Mouse (Mus musculus): ENCODE measurements around the gene Tspan10. TPM values are rescaled to one million over a fixed set of nuclear protein-coding genes. Genes with fewer than 3 reads are reported as not detected.
A peak's percentile ranks its signal among the peaks of the same experiment; 100 is the strongest.

Gene Tspan10
- polyA plus RNA-seq, 1 experiment = 0.32 TPM

- no peak overlapping the region for H3K27ac ChIP-seq (ENCODE audit: insufficient read depth, low read depth, low read length)
- no peak for TF ChIP-seq CTCF (IDR thresholded peaks at IDR 0.05; ENCODE audit: low read depth, low read length)
- no peak for TF ChIP-seq POLR2A (IDR thresholded peaks at IDR 0.05; ENCODE audit: borderline replicate concordance, low read depth, low read length)
- H3K4me1 ChIP-seq (ENCODE audit: control insufficient read depth, insufficient read depth, low read length) = peaks cover 32% of the 10 kb centered on the region
- no peak overlapping the region for H3K4me3 ChIP-seq (ENCODE audit: insufficient read depth, low read length)
These were observed 48.0 kb downstream of the Tspan10 start for GRCm38 (mm10) chr11:120490291-120491046.

GRCm38 (mm10) chr11:120491317-120492023 is 49.0 kb downstream of the Tspan10 start, which contains the start of gene Slc25a10:
Gene Slc25a10 (plus strand): TSS chr11:120491840.
- peak within 1 kb of the TSS; percentile 74 for H3K27ac ChIP-seq (ENCODE audit: insufficient read depth, low read depth, low read length)
- H3K4me3 ChIP-seq (ENCODE audit: insufficient read depth, low read length) = peak within 1 kb of the TSS; percentile 89
- peaks cover 28% of the 10 kb centered on the region for H3K4me1 ChIP-seq (ENCODE audit: control insufficient read depth, insufficient read depth, low read length)
- TF ChIP-seq CTCF (IDR thresholded peaks at IDR 0.05; ENCODE audit: low read depth, low read length) (no peak), POLR2A (IDR thresholded peaks at IDR 0.05; ENCODE audit: borderline replicate concordance, low read depth, low read length) (no peak)

- no peak for TF ChIP-seq POLR2A (IDR thresholded peaks at IDR 0.05; ENCODE audit: borderline replicate concordance, low read depth, low read length)
- TF ChIP-seq CTCF (IDR thresholded peaks at IDR 0.05; ENCODE audit: low read depth, low read length) = no peak
- Histone ChIP-seq H3K4me1 (ENCODE audit: control insufficient read depth, insufficient read depth, low read length) (peaks cover 31% of the 10 kb centered on the region), H3K27ac (ENCODE audit: insufficient read depth, low read depth, low read length) (peak overlapping the region; percentile 74), H3K4me3 (ENCODE audit: insufficient read depth, low read length) (peak overlapping the region; percentile 89)
These were observed 49.8 kb downstream of the Tspan10 start for GRCm38 (mm10) chr11:120492024-120492877.

GRCm38 (mm10) chr11:120492878-120493203 is 50.4 kb downstream of the Tspan10 start:
- Histone ChIP-seq H3K4me3 (ENCODE audit: insufficient read depth, low read length) (peak overlapping the region; percentile 89), H3K4me1 (ENCODE audit: control insufficient read depth, insufficient read depth, low read length) (peaks cover 36% of the 10 kb centered on the region), H3K27ac (ENCODE audit: insufficient read depth, low read depth, low read length) (peak overlapping the region; percentile 74)
- TF ChIP-seq POLR2A (IDR thresholded peaks at IDR 0.05; ENCODE audit: borderline replicate concordance, low read depth, low read length) = no peak
- no peak for TF ChIP-seq CTCF (IDR thresholded peaks at IDR 0.05; ENCODE audit: low read depth, low read length)

GRCm38 (mm10) chr11:120493351-120493750 is 50.9 kb downstream of the Tspan10 start:
- Histone ChIP-seq H3K4me1 (ENCODE audit: control insufficient read depth, insufficient read depth, low read length) (peaks cover 36% of the 10 kb centered on the region), H3K27ac (ENCODE audit: insufficient read depth, low read depth, low read length) (peak overlapping the region; percentile 74), H3K4me3 (ENCODE audit: insufficient read depth, low read length) (peak overlapping the region; percentile 89)
- no peak for TF ChIP-seq CTCF (IDR thresholded peaks at IDR 0.05; ENCODE audit: low read depth, low read length)
- no peak for TF ChIP-seq POLR2A (IDR thresholded peaks at IDR 0.05; ENCODE audit: borderline replicate concordance, low read depth, low read length)

DNA sequence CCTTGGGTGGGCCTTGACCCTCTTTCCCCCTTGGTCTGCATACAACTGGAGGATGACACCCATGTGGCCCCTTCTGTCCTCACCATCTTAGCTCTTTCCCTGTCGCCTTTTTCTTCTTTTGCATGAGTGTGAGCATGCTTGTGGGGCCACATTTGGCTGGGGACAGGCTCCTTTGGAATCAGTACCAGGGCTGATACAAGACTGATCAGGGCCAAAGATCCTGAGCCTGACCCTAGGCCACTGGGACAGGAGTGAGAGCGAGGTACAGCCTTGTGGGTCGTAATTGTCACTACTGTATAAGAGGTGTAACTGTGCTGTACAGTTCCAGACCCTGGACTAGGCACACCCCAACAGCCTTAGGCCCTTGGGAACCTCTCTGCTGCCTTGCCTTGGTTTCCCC is 51.5 kb downstream of the Tspan10 start:
- peaks cover 36% of the 10 kb centered on the region for H3K4me1 ChIP-seq (ENCODE audit: control insufficient read depth, insufficient read depth, low read length)
- TF ChIP-seq CTCF (IDR thresholded peaks at IDR 0.05; ENCODE audit: low read depth, low read length) (no peak), POLR2A (IDR thresholded peaks at IDR 0.05; ENCODE audit: borderline replicate concordance, low read depth, low read length) (no peak)
- H3K4me3 ChIP-seq (ENCODE audit: insufficient read depth, low read length) = no peak overlapping the region

More for the DNA sequence above, 51.5 kb downstream of the Tspan10 start:
- H3K27ac ChIP-seq (ENCODE audit: insufficient read depth, low read depth, low read length) = no peak overlapping the region

Other genes starting within 250 kb of the Tspan10 start
- gene Bahcc1, start 209.7 kb upstream of the Tspan10 start, polyA plus RNA-seq (2012; ENCODE audit: insufficient read depth, insufficient read length, missing spikeins) = 5.2 and 5.7 TPM in 2 replicates
- 2,086 and 2,131 TPM in 2 replicates for gene Actg1, start 94.1 kb upstream of the Tspan10 start, polyA plus RNA-seq (2012; ENCODE audit: insufficient read depth, insufficient read length, missing spikeins)
- gene Fscn2, start 81.1 kb upstream of the Tspan10 start, polyA plus RNA-seq (2012; ENCODE audit: insufficient read depth, insufficient read length, missing spikeins) = not detected in 2 replicates
- 10.4 and 13.1 TPM in 2 replicates for gene Faap100, start 63.9 kb upstream of the Tspan10 start, polyA plus RNA-seq (2012; ENCODE audit: insufficient read depth, insufficient read length, missing spikeins)
- gene Nploc4, start 4.9 kb upstream of the Tspan10 start, polyA plus RNA-seq (2012; ENCODE audit: insufficient read depth, insufficient read length, missing spikeins) = 45.6 and 46.6 TPM in 2 replicates
- 0.49 and 0.62 TPM in 2 replicates for gene Pde6g, start 10.9 kb downstream of the Tspan10 start, polyA plus RNA-seq (2012; ENCODE audit: insufficient read depth, insufficient read length, missing spikeins)
- gene Oxld1, start 15.4 kb downstream of the Tspan10 start, polyA plus RNA-seq (2012; ENCODE audit: insufficient read depth, insufficient read length, missing spikeins) = 11.4 and 15.4 TPM in 2 replicates
- 9.9 and 16.6 TPM in 2 replicates for gene Ccdc137, start 15.5 kb downstream of the Tspan10 start, polyA plus RNA-seq (2012; ENCODE audit: insufficient read depth, insufficient read length, missing spikeins)
- 13.0 and 13.6 TPM in 2 replicates for gene Arl16, start 25.0 kb downstream of the Tspan10 start, polyA plus RNA-seq (2012; ENCODE audit: insufficient read depth, insufficient read length, missing spikeins)
- gene Mrpl12, start 42.0 kb downstream of the Tspan10 start, polyA plus RNA-seq (2012; ENCODE audit: insufficient read depth, insufficient read length, missing spikeins) = 43.3 and 46.7 TPM in 2 replicates
- 62.9 and 65.6 TPM in 2 replicates for gene Slc25a10, start 49.2 kb downstream of the Tspan10 start, polyA plus RNA-seq (2012; ENCODE audit: insufficient read depth, insufficient read length, missing spikeins)
- not detected in 2 replicates for gene Gcgr, start 88.1 kb downstream of the Tspan10 start, polyA plus RNA-seq (2012; ENCODE audit: insufficient read depth, insufficient read length, missing spikeins)
- gene Mcrip1, start 107.1 kb downstream of the Tspan10 start, polyA plus RNA-seq (2012; ENCODE audit: insufficient read depth, insufficient read length, missing spikeins) = 63.5 and 64.0 TPM in 2 replicates
- gene Ppp1r27, start 108.5 kb downstream of the Tspan10 start, polyA plus RNA-seq (2012; ENCODE audit: insufficient read depth, insufficient read length, missing spikeins) = not detected in 2 replicates
- 292 and 334 TPM in 2 replicates for gene P4hb, start 130.6 kb downstream of the Tspan10 start, polyA plus RNA-seq (2012; ENCODE audit: insufficient read depth, insufficient read length, missing spikeins)
- 628 and 760 TPM in 2 replicates for gene Arhgdia, start 139.0 kb downstream of the Tspan10 start, polyA plus RNA-seq (2012; ENCODE audit: insufficient read depth, insufficient read length, missing spikeins)
- 97.5 and 121 TPM in 2 replicates for gene Alyref, start 155.7 kb downstream of the Tspan10 start, polyA plus RNA-seq (2012; ENCODE audit: insufficient read depth, insufficient read length, missing spikeins)
- 127 and 128 TPM in 2 replicates for gene Anapc11, start 155.8 kb downstream of the Tspan10 start, polyA plus RNA-seq (2012; ENCODE audit: insufficient read depth, insufficient read length, missing spikeins)
- 1.4 TPM in 1 of 2 replicates, not detected in the other for gene Npb, start 165.8 kb downstream of the Tspan10 start, polyA plus RNA-seq (2012; ENCODE audit: insufficient read depth, insufficient read length, missing spikeins)
- 52.4 and 64.5 TPM in 2 replicates for gene Pcyt2, start 175.3 kb downstream of the Tspan10 start, polyA plus RNA-seq (2012; ENCODE audit: insufficient read depth, insufficient read length, missing spikeins)
- gene Sirt7, start 182.6 kb downstream of the Tspan10 start, polyA plus RNA-seq (2012; ENCODE audit: insufficient read depth, insufficient read length, missing spikeins) = 78.5 and 91.5 TPM in 2 replicates
- 76.0 and 77.5 TPM in 2 replicates for gene Mafg, start 191.0 kb downstream of the Tspan10 start, polyA plus RNA-seq (2012; ENCODE audit: insufficient read depth, insufficient read length, missing spikeins)
- gene Pycr1, start 201.1 kb downstream of the Tspan10 start, polyA plus RNA-seq (2012; ENCODE audit: insufficient read depth, insufficient read length, missing spikeins) = 0.61 and 0.78 TPM in 2 replicates
- gene Myadml2, start 205.5 kb downstream of the Tspan10 start, polyA plus RNA-seq (2012; ENCODE audit: insufficient read depth, insufficient read length, missing spikeins) = not detected in 2 replicates
- gene Notum, start 218.5 kb downstream of the Tspan10 start, polyA plus RNA-seq (2012; ENCODE audit: insufficient read depth, insufficient read length, missing spikeins) = not detected in 2 replicates
- gene Aspscr1, start 230.3 kb downstream of the Tspan10 start, polyA plus RNA-seq (2012; ENCODE audit: insufficient read depth, insufficient read length, missing spikeins) = 42.8 and 50.5 TPM in 2 replicates